Mouse (Mus musculus): Measurements from ENCODE around the gene Olfr963. TPM values are rescaled to one million over a fixed set of nuclear protein-coding genes. Genes with fewer than 3 reads are reported as not detected.

Gene Olfr963
- not detected in 2 replicates for polyA plus RNA-seq (2015; fragmentation: Nextera tagmentation; extraction: Ambion mirVana)

DNA sequence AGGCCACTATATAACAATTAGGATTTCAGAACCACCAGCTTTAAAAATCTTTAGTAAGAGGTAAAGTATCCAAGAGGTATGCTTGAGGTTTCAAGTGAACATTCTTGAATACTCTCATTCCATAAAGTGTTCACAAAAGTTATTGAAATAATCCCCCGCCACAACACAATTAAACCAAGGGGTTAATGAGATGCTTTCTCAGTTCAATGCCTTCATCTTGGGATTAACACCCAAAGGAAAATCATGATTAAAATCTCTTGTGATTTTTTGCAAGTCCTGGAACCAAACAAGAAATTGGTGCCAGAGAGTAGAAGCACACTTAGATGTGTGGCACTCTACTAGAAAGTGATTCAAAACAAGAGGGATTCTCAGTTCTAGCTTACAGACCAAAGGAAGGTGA is at the start of gene Olfr963:
Gene Olfr963 (plus strand): TSS at position 301 of the 400 bp plus-strand sequence.
- Histone ChIP-seq H3K4me2 (replicated peaks) (no peak within 1 kb of the TSS), H3K4me3 (replicated peaks) (no peak within 1 kb of the TSS), H3K4me1 (replicated peaks) (no peaks in the 10 kb centered on the region), H3K9me3 (no peaks in the 10 kb centered on the region), H3K27me3 (no peaks in the 10 kb centered on the region), H3K36me3 (no peaks in the 10 kb centered on the region), H3K9ac (replicated peaks) (no peak within 1 kb of the TSS), H3K27ac (no peak within 1 kb of the TSS)
- no peak for ATAC-seq
- 86% methylated on average over 1 of the region's 1 CpGs for WGBS

DNA sequence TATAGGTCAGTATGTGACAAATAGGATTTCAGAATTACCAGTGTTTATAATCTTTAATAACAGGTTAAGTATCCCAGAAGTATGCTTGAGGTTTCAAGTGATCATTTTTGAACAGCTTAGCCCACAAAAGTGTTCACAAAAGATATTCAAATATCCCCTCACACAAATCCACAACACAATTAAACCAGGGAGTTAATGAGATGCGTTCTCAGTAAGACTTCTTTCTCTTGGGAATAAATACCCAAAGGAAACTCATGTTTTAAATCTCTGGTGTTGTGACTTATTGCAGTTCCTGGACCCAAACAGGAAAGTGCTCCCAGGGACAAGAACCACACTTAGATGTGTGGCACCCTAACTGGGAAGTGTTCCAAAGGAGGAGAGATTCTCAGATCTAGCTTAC is 45.9 kb upstream of the Olfr963 start, which contains the start of gene Olfr960:
Gene Olfr960 (plus strand): TSS at position 301 of the 400 bp plus-strand sequence.
- Histone ChIP-seq H3K4me3 (replicated peaks) (no peak within 1 kb of the TSS), H3K36me3 (no peaks in the 10 kb centered on the region), H3K9ac (replicated peaks) (no peak within 1 kb of the TSS), H3K4me2 (replicated peaks) (no peak within 1 kb of the TSS), H3K27ac (no peak within 1 kb of the TSS), H3K27me3 (no peaks in the 10 kb centered on the region), H3K4me1 (replicated peaks) (no peaks in the 10 kb centered on the region), H3K9me3 (no peaks in the 10 kb centered on the region)
- ATAC-seq: no peak
- 63% methylated on average over 1 of the region's 1 CpGs for WGBS

DNA sequence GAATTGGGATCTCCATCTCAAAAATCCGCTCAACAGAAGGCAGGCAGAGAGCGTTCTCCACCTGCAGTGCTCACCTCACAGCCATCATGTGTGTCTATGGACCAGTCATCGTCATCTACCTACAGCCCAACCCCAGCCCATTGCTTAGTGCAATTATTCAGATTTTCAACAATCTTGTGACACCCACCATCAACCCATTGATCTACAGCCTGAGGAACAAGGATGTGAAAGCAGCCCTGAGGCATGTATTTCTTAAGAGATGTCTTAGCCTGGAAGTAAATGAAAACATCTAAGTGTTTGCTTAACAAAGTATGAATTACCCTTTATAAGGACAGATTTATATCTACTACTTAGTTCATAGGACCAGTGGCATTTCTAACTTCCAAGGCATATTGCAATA is 43.2 kb upstream of the Olfr963 start:
- no peaks in the 10 kb centered on the region for H3K36me3 ChIP-seq
- no peak overlapping the region for H3K4me3 ChIP-seq (replicated peaks)
- no peaks in the 10 kb centered on the region for H3K27me3 ChIP-seq
- H3K4me2 ChIP-seq (replicated peaks): no peak overlapping the region
- no peak overlapping the region for H3K27ac ChIP-seq
- 88% methylated on average over 3 of the region's 3 CpGs for WGBS
- no peak overlapping the region for H3K9ac ChIP-seq (replicated peaks)
- H3K4me1 ChIP-seq (replicated peaks): no peaks in the 10 kb centered on the region
- no peaks in the 10 kb centered on the region for H3K9me3 ChIP-seq
- no peak for ATAC-seq

DNA sequence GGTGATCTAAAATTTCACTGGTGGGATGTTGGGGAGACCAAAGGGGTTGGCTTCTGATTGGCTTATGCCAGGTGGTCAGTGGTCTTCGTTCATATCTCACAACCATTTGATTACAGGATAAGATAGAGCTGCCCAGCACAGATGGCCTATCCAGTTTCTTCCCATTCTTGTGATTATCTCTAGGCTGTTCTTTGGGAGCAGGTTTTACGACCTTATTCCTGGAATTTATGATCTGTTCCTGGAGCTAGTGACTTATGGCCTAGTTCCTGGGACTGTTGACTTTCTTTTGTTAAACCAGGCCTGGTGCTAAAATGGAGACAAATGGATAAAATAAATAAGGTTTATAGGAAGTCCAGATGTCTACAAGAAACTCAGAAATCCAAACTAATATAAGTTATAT is 42.3 kb upstream of the Olfr963 start:
- 91% methylated on average over 2 of the region's 2 CpGs for WGBS
- H3K27ac ChIP-seq: no peak overlapping the region
- H3K9ac ChIP-seq (replicated peaks): no peak overlapping the region
- H3K36me3 ChIP-seq: no peaks in the 10 kb centered on the region
- no peak overlapping the region for H3K4me3 ChIP-seq (replicated peaks)
- ATAC-seq: no peak
- no peaks in the 10 kb centered on the region for H3K9me3 ChIP-seq
- H3K27me3 ChIP-seq: no peaks in the 10 kb centered on the region
- no peaks in the 10 kb centered on the region for H3K4me1 ChIP-seq (replicated peaks)
- H3K4me2 ChIP-seq (replicated peaks): no peak overlapping the region

DNA sequence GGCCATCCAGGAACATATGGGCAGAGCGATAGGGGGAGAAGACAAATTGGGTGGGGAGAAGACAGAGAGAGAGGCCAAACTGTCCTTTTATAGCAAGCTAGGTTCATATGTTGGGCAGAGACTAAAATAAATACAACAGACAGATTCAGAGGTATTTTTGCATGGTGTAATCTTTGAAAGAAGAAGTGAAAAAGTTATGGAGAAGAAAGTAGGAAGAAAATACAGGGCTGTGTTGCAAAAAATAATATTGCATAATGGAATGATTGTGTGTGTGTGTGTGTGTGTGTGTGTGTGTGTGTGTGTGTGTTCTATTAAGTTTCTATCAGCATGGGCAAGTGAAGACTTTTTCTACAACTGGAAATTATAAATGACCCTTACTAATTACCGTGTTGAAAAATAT is 37.9 kb upstream of the Olfr963 start:
- WGBS: 87% methylated on average over 2 of the region's 2 CpGs
- Histone ChIP-seq H3K36me3 (no peaks in the 10 kb centered on the region), H3K4me1 (replicated peaks) (no peaks in the 10 kb centered on the region), H3K27ac (no peak overlapping the region), H3K9me3 (no peaks in the 10 kb centered on the region), H3K4me2 (replicated peaks) (no peak overlapping the region), H3K27me3 (no peaks in the 10 kb centered on the region), H3K4me3 (replicated peaks) (no peak overlapping the region), H3K9ac (replicated peaks) (no peak overlapping the region)
- ATAC-seq: no peak

DNA sequence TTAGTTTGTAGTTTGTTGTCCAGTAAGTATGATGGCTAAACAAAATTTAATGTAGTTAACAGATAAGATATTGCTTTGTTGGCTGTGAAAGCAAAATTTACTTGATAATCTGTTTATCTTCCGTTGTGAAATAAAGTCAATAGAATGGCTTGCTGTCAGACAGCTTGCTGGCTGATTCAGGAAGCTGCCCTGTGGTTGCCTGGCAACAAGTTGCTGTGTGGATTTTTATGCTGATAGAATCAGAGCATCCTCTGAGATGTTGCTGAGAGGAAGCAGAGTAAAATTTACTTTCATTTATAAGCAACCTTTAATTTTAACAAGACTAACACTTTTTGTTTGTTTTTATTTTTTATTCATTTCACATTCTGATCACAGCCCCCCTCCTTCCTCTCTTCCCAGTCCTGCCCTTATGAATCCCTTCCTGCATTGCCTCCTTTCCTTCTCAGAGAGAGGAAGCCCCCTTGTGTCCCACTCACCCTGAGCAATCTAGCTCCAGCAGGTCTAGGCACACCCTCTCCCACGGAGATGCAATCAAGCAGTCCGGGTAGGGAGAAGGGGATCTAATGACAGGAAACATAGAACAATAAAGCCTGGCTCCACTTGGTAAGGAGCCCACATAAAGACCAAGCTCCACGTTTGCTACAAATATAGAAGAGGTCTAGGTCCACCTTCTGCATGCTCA is 33.0 kb upstream of the Olfr963 start:
- whole genome bisulfite sequencing: 24% methylated on average over 4 of the region's 4 CpGs
- peak; percentile 75 for ATAC-seq
- Histone ChIP-seq H3K4me3 (replicated peaks) (no peak overlapping the region), H3K4me2 (replicated peaks) (no peak overlapping the region), H3K36me3 (no peaks in the 10 kb centered on the region), H3K27me3 (no peaks in the 10 kb centered on the region), H3K9ac (replicated peaks) (no peak overlapping the region), H3K9me3 (no peaks in the 10 kb centered on the region), H3K4me1 (replicated peaks) (no peaks in the 10 kb centered on the region), H3K27ac (peak overlapping the region; percentile 72)

DNA sequence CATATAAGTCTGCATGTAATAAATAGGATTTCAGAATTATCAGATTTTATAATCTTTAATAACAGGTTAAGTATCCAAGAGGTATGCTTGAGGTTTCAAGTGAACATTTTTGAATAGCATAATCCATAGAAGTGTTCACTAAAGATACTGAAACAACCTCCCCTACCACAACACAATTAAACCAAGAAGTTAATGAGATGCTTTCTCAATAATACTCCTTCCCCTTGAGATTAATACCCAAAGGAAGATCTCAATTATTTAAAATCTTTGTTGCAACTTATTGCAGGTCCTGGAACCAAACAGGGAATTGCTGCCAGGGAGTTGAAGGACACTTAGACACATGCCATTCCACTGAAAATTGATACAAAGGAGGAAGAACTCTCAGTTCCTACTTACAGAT is 22.2 kb upstream of the Olfr963 start, which contains the start of gene Olfr961:
Gene Olfr961 (plus strand): TSS at position 301 of the 400 bp plus-strand sequence.
- Histone ChIP-seq H3K27me3 (no peaks in the 10 kb centered on the region), H3K9me3 (no peaks in the 10 kb centered on the region), H3K27ac (no peak within 1 kb of the TSS), H3K36me3 (no peaks in the 10 kb centered on the region), H3K4me1 (replicated peaks) (no peaks in the 10 kb centered on the region), H3K4me3 (replicated peaks) (no peak within 1 kb of the TSS), H3K4me2 (replicated peaks) (no peak within 1 kb of the TSS), H3K9ac (replicated peaks) (no peak within 1 kb of the TSS)
- ATAC-seq: no peak

DNA sequence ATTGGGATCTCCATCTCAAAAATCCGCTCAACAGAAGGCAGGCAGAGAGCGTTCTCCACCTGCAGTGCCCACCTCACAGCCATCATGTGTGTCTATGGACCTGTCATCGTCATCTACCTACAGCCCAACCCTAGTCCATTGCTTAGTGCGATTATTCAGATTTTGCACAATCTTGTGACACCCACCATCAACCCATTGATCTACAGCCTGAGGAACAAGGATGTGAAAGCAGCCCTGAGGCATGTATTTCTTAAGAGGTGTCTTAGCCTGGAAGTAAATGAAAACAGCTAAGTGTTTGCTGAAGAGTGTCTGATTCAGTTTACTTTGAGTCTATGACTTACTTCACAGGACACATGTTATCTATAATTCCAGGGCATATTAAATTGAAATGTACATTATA is 19.6 kb upstream of the Olfr963 start:
- no peak overlapping the region for H3K4me2 ChIP-seq (replicated peaks)
- no peak for ATAC-seq
- H3K36me3 ChIP-seq: no peaks in the 10 kb centered on the region
- WGBS: 90% methylated on average over 4 of the region's 4 CpGs
- no peaks in the 10 kb centered on the region for H3K9me3 ChIP-seq
- H3K4me3 ChIP-seq (replicated peaks): no peak overlapping the region
- no peak overlapping the region for H3K9ac ChIP-seq (replicated peaks)
- no peaks in the 10 kb centered on the region for H3K27me3 ChIP-seq
- no peak overlapping the region for H3K27ac ChIP-seq
- H3K4me1 ChIP-seq (replicated peaks): no peaks in the 10 kb centered on the region

DNA sequence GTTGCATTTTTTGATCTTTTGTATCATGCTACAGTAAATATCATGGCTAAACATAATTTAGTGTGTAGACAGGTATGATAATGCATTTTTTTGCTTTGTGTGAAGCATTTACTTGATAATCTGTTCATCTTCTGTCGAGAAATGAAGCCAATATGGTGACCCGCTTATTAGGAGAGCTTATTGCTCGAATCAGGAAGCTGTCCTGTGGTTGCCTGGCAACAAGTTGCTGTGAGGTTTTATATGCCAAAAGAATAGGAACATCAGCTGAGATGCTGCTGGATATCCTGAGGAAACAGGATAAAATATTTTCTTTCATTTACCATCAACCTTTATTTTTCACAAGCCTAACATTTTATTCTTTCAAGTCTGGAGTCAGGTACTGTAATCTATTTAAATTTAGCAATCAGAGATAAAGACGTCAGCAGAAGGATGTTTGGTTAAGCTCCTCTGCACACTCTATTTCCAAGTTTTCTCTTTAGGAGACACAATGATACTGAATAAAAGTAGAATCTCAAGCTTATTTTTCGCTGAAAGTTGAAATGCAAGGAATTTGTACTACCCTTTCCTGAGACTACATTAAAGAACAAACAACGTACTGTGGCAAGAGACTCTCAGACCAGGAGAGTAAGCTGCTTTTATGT is 12.1 kb upstream of the Olfr963 start:
- H3K27ac ChIP-seq: no peak overlapping the region

DNA sequence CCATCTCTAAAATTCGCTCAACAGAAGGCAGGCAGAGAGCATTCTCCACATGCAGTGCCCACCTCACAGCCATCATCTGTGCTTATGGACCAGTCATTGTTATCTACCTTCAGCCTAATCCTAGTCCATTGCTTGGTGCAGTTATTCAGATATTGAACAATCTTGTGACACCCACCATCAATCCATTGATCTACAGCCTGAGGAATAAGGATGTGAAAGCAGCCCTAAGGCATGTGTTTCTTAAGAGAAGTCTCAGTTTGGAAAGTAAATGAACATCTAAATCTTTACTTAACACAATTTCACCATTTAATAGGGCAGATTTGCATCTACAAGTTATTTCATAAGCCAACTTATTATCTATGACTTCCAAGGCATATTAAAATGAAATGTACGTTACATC is 2.7 kb downstream of the Olfr963 start:
- WGBS: 85% methylated on average over 2 of the region's 2 CpGs
- no peaks in the 10 kb centered on the region for H3K4me1 ChIP-seq (replicated peaks)

More for the DNA sequence above, 12.1 kb upstream of the Olfr963 start:
- Histone ChIP-seq H3K9me3 (no peaks in the 10 kb centered on the region), H3K4me3 (replicated peaks) (no peak overlapping the region), H3K4me2 (replicated peaks) (no peak overlapping the region), H3K4me1 (replicated peaks) (no peaks in the 10 kb centered on the region), H3K36me3 (no peaks in the 10 kb centered on the region), H3K27me3 (no peaks in the 10 kb centered on the region), H3K9ac (replicated peaks) (no peak overlapping the region)
- WGBS: 63% methylated on average over 6 of the region's 6 CpGs
- no peak for ATAC-seq

DNA sequence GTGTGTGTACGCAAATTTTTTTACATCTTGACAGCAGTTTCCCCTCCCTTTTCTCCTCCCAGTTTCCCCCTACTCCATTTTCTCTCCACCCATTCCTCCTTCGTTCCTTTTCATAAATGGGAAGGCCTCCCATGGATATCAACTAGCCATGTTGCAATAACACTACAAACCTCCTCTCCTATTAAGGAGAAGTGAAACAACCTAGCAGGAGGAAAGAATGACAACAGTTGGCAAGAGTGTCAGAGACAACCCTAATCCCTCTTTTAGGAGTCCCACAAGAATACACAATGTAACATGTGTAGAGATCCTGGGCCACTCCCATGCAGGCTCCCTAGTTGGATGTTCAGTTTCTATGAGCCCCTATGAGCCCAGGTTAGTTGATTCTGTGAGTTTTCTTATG is 7.8 kb downstream of the Olfr963 start:
- H3K27ac ChIP-seq: no peak overlapping the region

More for the DNA sequence above, 2.7 kb downstream of the Olfr963 start:
- no peak for ATAC-seq
- H3K4me3 ChIP-seq (replicated peaks): no peak overlapping the region
- no peak overlapping the region for H3K27ac ChIP-seq
- H3K4me2 ChIP-seq (replicated peaks): no peak overlapping the region
- H3K36me3 ChIP-seq: no peaks in the 10 kb centered on the region
- no peak overlapping the region for H3K9ac ChIP-seq (replicated peaks)
- no peaks in the 10 kb centered on the region for H3K9me3 ChIP-seq
- no peaks in the 10 kb centered on the region for H3K27me3 ChIP-seq

DNA sequence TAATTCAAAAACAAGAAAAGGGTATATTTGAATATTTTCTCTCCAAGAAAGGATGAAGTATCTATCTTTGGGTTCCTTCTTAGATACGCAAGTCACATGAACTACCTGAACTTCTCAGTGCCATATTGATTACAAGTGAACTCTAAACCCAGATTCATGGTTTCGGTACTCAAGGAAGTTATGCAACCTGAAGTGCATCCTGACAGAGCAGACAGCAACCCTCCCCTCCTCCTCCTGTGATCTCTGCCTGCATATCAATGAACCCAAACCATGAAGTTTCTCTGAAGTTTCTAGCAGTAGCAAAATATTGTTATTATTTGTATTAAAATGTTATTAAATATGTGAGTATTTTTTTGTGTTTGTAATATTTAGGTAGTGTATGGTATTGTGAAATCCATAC is 11.6 kb downstream of the Olfr963 start:
- no peak overlapping the region for H3K9ac ChIP-seq (replicated peaks)
- no peak overlapping the region for H3K4me3 ChIP-seq (replicated peaks)
- H3K36me3 ChIP-seq: no peaks in the 10 kb centered on the region
- no peaks in the 10 kb centered on the region for H3K4me1 ChIP-seq (replicated peaks)
- 94% methylated on average over 2 of the region's 2 CpGs for WGBS
- H3K27me3 ChIP-seq: no peaks in the 10 kb centered on the region
- no peaks in the 10 kb centered on the region for H3K9me3 ChIP-seq
- no peak for ATAC-seq
- H3K27ac ChIP-seq: no peak overlapping the region
- no peak overlapping the region for H3K4me2 ChIP-seq (replicated peaks)

More for the DNA sequence above, 7.8 kb downstream of the Olfr963 start:
- H3K9ac ChIP-seq (replicated peaks): no peak overlapping the region
- no peaks in the 10 kb centered on the region for H3K27me3 ChIP-seq
- no peaks in the 10 kb centered on the region for H3K4me1 ChIP-seq (replicated peaks)
- H3K36me3 ChIP-seq: no peaks in the 10 kb centered on the region
- 88% methylated on average over 2 of the region's 2 CpGs for WGBS
- no peak for ATAC-seq
- H3K4me2 ChIP-seq (replicated peaks): no peak overlapping the region
- H3K9me3 ChIP-seq: no peaks in the 10 kb centered on the region
- H3K4me3 ChIP-seq (replicated peaks): no peak overlapping the region

All from midbrain, embryonic 13.5 days (tissue).